Mouse (Mus musculus) ES-Bruce4 (cell line): Measurements from ENCODE around the gene Zfp868.

Experiments
- CTCF ChIP-seq: IDR thresholded peaks from one replicate; pipeline ENCODE4 v1.8.1; 2011; ENCODE audit warnings: low read depth, low read length
- EP300 ChIP-seq: IDR thresholded peaks from 2 replicates; pipeline ENCODE4 v1.6.1; 2011; ENCODE audit warnings: low read depth, low read length; ENCODE audit not compliant: insufficient read depth

DNA sequence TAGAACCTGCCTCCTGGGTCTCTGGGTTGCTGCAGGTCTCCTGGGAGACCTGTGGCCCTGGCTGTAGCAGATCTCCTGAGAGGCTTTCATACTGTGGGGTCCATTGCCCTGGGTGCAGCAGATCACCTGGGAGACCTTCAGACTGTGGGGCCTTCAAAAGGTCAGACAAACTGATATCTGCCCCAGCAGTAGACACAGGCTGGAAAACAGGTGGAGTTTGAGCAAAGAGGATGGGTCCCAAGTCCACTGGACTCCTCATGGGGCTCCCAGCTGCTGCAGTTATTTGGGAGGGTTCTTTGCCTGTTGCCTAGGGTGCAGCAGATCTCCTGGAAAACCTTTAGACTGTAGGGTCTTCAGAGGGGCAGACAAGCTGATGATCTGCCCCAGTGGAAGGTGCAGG is 35.9 kb upstream of the Zfp868 start:
- TF ChIP-seq CTCF (no peak), EP300 (no peak)
